Mouse (Mus musculus) brain, embryonic 14.5 days (tissue): Measurements from ENCODE around the gene Cdkn2a. TPM values are rescaled to one million over a fixed set of nuclear protein-coding genes. Genes with fewer than 3 reads are reported as not detected.
A peak's percentile ranks its signal among the peaks of the same experiment; 100 is the strongest.

ENCODE experiments used
- DNase-seq: peaks from one replicate; pipeline ENCODE4 v3.0.0-alpha.2; 2011; ENCODE audit warnings: low read depth
- CTCF ChIP-seq: fragments of 200-500 bp; IDR thresholded peaks from 2 replicates; pipeline ENCODE4 v1.5.1; 2012; ENCODE audit warnings: inconsistent platforms, mild to moderate bottlenecking, moderate library complexity, borderline replicate concordance; ENCODE audit not compliant: insufficient read depth, insufficient read length; ENCODE audit errors: extremely low read depth
- POLR2A ChIP-seq: fragments of 200-500 bp; IDR thresholded peaks from 2 replicates; pipeline ENCODE4 v1.6.1; 2012; ENCODE audit warnings: mild to moderate bottlenecking, inconsistent platforms, borderline replicate concordance; ENCODE audit not compliant: poor library complexity, insufficient read depth, insufficient read length, severe bottlenecking; ENCODE audit errors: extremely low read depth
- polyA plus RNA-seq: library from polyadenylated mRNA; depleted of rRNA; stranded (reverse); fragments of >200 nt; gene quantifications from 2 replicates; pipeline ENCODE4 v1.2.3, GENCODE M21; 2012; rRNA removed

The Cdkn2a gene
- polyA plus RNA-seq, 1 experiment = 0.12 TPM

DNA sequence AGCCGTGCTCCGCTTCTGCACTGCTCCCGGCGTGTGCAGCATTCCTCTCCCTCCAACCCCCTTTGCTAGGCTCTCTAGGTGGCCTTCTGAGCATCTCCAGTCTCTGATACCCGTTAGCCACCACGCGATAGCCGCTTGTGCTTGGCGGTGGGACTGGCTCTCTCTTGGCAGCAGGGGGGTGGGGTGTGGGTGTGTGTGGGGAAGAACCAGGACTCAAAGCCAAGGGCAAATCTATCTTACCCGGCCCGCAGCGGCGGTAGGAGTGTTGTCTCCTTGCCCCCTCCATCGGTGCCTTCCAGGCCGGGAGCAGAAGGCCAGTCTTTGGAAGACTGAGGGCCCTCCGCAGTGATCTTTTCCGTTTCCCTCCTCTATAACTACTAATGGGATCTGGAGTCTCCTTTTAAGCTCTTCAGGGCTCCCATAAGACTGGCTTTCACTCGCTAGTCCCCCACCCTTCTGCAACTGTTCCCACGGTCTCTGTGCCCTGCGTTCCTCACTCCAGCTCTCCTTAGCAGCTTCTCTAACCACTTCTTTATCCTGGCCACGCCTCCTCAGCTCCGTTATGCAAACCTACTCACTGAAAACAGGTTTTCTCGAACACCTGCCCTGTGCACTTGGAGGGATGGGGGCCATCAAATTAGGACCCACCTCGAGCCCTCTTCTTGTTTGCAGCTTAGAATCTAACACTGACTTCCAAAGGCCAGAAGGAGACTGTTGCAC, 19.5 kb downstream of the Cdkn2a start:
- DNase-seq = no peak
- TF ChIP-seq POLR2A (no peak), CTCF (no peak)

DNA sequence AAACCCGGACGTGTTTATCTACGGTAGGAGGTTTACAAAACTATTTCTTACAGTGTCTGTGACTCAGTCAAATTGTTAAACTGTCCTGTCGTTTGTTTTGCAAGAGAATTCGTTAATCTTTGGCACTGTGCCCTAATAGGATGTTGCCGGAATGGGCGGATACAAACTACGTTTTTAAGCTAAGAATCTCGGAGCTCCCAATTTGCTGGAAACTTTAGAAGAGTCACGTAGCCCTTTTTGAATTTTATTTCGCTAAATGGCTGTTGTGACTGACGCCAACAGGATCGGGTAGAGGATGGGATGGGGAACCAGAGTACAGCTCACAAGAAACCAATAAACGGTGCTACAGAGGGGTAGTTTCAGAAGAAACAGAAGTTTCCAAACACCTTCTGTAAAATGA, 20.4 kb downstream of the Cdkn2a start:
- DNase-seq = no peak
- TF ChIP-seq POLR2A (no peak), CTCF (no peak)

DNA sequence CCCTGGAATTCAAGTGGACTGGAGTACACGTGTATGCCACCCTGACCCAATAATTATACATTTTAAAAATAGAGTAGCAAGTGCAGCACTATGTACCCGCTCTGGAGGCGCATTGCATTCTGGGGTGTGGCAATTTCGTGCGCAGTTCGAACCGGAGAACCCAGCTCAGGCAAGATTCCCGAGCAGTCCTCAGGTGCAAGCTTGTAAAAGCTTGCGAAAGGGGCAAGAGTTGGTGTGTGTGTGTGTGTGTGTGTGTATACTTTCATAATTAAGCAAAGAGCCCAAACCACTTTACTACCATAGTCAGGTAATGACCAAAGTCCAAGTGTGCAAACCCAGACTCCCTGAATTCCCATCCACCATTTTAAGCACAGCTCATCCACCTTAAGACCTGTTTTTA, 20.9 kb downstream of the Cdkn2a start:
- peak; percentile 62 for DNase-seq

DNA sequence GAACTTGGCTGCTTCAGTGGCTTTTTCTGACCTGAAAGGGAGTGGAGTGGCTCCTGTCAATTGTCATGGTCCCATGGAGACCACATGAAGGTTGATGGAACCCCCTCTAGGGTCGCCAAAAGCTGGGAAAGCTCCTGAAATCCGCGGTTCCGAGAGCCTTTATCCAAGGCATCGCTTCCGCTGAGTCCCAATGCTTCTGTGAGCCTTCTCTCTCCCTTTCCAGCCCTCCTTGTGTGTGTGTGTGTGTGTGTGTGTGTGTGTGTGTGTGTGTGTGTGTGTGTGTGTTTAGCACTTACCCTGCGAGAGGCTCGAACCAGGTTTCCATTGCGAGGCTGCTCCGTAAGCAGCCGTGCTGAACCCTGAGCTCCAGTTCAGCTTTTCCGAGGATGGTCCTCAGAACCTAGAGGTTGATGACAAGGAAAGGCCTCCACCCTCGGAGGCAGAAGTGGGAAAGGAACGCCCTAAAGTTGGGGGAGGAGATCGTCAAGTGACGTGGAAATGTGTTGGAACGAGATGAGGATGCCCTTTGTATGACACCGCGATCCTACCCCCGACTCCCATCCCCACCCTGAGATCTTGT, 21.4 kb downstream of the Cdkn2a start:
- DNase-seq = no peak
- no peak for TF ChIP-seq POLR2A

More for the DNA sequence above, 20.9 kb downstream of the Cdkn2a start:
- TF ChIP-seq CTCF (no peak), POLR2A (no peak)

DNA sequence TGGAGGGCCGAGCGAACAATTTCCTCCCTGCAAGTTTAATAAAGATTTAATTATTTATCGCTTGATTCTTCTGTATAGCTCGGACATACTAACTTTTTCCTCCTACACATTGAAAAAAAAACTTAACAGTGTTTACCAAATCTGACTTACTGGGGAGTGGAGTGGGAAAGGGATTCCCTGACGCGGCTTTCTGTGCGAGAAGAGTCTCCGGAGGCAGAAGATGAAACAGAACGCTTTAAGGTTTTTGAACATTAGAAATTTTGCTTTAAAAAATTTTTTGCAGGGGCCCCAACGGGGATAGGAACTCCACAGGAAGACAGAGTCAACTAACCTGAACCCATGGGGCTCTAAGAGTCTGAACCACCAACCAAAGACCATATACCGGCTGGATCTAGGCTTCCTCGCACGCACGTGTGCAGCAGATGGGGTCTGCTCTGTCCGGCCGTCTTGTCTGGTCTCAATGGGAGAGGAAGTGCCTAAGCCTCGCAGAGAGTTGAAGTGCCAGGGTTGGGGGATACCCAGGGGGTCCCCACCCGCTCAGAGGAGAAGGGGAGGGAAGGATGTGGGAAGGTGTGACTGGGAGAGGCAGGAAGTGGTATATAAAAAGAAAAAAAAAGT, 22.2 kb downstream of the Cdkn2a start:
- no peak for DNase-seq
- TF ChIP-seq CTCF (no peak), POLR2A (no peak)

DNA sequence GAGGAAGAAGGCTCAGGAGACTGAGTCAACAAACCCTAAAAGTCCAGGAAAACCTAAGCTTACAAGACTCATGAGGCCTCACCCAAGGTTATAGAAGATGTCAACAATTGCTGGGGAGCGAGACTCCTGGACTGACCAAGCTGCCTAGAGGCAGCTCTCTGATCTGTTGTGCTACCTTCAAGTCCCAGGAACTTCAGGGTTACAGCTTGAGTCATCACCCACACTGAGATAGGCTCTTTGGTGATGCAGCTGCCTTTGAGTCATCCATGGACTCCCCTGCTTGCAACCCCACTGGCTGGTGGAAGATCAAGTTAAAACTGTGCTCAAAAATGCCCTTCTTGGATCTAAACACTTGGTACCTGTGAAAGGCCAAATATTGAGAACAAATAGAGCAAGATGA, 36.7 kb downstream of the Cdkn2a start:
- no peak for TF ChIP-seq POLR2A
- no peak for TF ChIP-seq CTCF
- no peak for DNase-seq

DNA sequence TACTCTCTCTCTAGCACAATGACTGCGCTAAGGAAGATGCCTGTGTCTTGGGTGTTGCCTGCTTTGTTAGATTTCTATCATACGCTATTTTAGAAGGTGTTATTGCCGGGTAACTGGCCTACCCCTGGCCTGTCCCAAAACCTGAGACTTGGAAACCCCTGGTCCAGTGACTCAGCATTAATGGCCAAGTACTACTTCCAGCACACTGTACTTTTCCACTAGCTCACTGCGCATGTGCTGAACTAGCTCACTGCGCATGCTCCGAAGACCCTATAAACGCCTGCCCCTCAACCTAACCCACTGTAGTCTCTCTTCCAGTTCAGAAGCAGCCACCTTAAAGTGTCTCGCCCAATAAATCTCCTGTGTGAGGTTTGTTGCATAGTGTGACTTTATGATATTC, 60.0 kb downstream of the Cdkn2a start:
- DNase-seq = no peak
- TF ChIP-seq POLR2A = no peak

Other genes with a start within 250 kb of the Cdkn2a start
- gene Mtap, start 157.5 kb downstream of the Cdkn2a start, polyA plus RNA-seq = 12.7 and 13.9 TPM in 2 replicates
- gene Cdkn2b, start 16.4 kb upstream of the Cdkn2a start, polyA plus RNA-seq = 0.45 and 0.64 TPM in 2 replicates